Mouse (Mus musculus) embryo, embryonic 9.5 days (tissue): ENCODE data around the gene Atp5j2.
A peak's percentile ranks its signal among the peaks of the same experiment; 100 is the strongest.
"Not testable (repeated sequence)": the region's sequence is repeated elsewhere in the genome, so short reads cannot be mapped to it uniquely, and the experiment has no call there.

ENCODE experiments used
- DNase-seq: peaks from one replicate; pipeline ENCODE4 v3.0.0-alpha.2; 2017; ENCODE audit errors: extremely low spot score

Gene Atp5j2

DNA sequence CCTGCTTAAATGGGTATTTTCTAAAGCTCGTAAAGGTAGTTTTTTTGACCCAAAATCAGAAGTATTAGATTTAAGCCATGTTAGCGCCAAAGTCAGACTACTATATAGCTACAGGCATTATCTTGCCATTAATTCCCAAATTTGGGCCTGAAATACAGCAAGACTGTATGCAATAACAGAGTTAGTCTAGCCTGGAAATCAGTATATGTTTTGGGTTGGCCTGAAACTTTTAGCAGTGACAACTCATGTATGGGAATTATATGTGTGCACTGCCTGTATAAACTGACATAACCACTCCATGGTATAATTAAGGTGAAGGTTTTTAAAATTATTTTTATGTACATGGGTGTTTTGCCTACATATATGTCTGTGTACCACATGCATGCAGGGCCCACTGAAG, at the start of gene Atp5j2:
Gene Atp5j2, minus strand, starts transcription at position 101 of the 400 bp plus-strand sequence.
- no peak for DNase-seq

DNA sequence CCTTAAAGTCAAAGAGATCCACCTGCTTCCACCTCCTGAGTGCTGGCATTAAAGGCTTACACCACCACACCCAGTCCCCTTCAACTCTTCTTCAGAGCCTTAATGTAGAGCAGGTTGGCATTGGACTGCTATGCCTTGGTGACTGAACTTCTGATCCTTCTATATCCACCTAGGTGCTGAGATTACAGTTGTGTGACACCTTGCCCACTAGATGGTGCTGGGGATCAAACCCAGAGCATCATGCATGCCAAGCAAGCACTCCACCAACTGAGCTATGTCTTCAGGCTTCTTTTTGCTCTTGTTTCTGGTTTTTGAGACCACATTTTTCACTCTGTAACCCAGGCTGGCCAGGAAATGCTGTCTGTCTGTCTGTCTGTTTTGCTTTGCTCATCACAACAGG, 42.8 kb upstream of the Atp5j2 start:
- no peak for DNase-seq

- no peak for DNase-seq
Measured at GRCm38 (mm10) chr5:145231893-145232411, 40.1 kb upstream of the Atp5j2 start.

- DNase-seq, result peak; percentile 97
Measured at GRCm38 (mm10) chr5:145231367-145231871, 39.6 kb upstream of the Atp5j2 start, which contains the start of gene Zfp655. Gene Zfp655 (plus strand): TSS chr5:145231715.

DNA sequence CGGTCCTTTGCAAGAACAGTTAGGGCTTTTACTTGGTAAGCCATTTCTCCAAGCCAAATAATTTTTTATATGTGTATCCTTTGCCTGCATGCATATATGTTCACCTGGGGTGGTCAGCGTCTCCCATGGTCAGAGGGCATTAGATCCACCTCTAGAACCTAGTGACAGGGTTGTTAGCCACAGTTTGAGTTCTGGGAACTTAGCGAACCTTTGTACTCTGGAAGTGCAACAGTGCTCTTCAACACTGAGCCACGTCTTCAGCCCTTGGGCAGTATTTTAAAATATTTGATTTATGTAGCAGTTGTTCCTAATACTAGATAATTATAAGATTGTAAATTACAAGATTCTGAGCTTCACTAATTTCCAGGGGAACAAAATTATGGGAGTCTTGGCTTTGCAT, 38.8 kb upstream of the Atp5j2 start:
- no peak for DNase-seq

DNA sequence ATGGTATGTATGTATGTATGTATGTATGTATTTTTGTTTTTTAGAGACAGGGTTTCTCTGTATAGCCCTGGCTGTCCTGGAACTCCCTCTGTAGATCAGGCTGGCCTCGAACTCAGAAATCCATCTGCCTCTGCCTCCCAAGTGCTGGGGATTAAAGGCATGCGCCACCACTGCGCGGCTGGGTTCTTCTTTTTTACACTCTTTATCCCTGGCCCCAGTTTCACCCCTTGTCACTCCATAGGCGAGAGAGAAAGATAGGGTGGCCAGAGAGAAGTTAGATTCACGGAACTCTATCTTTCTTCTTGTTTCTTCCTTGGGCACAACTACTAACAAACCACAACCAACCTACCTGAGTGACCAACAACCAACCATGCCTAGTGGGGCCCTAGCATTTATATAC, 37.4 kb upstream of the Atp5j2 start:
- not testable (repeated sequence) for DNase-seq

DNA sequence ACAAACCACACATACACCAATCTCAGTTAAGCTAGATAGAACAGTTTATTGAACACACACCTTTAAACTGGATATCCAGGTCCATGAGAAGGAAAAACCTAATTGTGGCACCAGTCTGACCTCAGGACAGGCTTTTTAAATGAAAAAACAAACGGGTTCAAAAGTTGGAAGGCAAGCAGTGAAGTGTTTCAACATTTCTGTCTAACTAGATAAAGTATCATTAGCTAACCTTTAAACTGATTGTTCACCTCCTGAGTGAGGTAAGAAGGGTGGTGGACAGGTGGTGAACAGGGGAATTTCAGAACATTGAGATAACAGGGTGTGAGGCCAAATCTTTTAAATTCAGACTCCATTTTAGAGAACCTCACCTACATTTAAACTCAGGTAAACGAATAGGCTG, 34.6 kb upstream of the Atp5j2 start:
- no peak for DNase-seq

DNA sequence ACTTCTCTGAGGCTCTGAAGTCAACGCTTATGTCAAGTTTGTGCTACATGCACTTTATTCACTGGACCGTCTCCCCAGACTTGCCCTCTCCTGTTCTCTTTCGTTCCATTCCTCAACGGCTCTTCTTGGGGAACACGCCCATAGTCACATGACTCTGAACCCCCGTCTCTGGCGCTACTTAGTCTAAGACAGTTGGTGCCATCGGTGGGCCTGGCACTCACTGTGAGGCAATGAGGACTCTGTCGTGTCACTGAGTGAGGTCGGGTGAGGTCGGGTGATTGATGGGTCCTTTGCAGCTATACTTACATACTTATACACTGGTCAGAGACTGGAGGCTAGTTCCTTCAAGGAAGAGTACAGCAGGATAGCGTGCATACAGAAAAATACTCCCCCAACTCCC, 31.5 kb upstream of the Atp5j2 start:
- no peak for DNase-seq

DNA sequence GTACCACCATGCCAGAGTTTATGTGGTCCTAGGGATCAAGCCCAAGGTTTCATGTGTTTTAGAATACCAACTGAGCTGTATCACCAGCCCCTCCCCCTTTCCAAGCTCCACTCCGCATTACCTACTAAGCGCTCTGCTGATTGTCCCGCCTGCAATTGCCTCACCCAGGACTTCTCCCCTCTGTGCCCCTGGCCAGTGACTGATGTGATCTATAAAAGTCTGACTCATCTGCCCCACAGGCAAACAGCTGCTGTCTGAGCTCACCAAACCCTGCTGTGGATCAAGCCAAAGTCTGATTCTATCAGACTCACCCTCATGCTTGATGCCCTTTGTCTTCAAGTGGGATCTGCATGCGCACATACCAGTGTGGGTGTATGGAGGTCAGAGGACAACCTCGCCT, 31.0 kb upstream of the Atp5j2 start:
- no peak for DNase-seq

DNA sequence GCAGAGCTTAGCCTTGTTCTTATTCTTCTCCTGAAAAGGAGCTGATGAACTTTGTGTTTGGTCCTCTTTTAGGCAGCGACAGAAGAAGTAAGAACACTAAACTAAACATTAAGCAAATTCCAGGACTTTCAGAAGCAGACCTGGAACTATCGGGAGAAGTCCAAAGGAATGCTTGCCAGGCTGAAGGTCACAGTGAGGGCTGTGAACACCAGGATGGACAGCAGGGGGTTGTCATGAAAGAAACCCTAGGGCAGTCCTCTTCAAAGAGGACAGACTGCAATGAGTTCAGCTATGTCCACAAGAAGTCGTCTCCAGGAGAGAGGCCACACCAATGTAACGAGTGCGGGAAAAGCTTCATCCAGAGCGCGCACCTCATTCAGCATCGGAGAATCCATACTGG, 28.1 kb upstream of the Atp5j2 start:
- DNase-seq, result no peak

DNA sequence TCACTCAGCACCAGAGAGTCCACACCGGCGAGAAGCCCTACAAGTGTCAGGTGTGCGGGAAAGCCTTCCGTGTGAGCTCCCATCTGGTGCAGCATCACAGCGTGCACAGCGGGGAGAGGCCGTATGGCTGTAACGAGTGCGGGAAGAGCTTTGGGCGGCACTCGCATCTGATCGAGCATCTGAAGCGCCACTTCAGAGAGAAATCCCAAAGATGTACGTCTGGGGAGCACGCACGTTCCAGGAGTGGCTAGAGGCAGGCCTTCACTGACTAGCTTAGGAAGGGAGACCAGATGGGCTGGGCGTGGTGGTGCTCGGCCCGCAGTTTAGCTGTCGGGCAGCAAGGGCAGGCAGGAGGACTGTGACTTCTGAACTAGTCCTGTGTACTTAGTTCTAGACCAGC, 26.8 kb upstream of the Atp5j2 start:
- DNase-seq, result no peak

DNA sequence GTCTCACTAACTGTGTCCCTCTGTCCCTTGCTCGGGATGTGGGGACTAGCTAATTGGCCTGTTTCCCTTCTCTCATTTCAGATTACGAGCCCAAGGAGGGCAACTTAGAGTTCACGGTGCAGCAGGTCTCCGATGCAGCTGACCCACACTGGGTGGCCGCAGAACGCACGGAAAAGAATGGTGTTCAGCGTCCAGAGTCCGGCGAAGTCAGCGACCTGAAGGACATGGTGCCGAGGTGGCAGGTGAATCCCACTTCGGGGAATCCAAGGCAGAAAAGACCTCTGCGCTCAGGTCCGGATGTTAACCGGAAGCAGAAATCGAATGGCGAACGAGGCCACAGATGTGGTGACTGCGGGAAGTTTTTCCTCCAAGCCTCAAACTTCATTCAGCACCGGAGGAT, 26.3 kb upstream of the Atp5j2 start:
- no peak for DNase-seq

DNA sequence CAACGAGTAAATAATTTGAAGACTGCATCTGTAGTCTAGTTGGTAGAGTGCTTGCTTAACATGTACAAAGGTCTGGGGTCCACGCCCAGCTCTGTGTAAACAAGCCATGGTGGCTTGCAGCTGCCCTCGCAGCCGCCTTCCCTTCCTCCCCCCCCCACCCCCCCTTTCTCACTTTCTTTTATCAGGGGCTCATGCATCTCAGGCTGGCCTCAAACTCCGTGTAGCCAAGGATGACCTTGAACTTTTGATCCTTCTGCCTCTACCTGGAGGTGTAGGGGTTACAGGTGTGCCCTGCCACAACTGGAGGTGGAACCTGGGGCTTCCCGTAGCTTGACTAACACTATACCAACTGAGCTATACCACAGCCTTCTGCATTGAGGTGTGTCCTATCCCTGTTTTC, 25.9 kb upstream of the Atp5j2 start:
- DNase-seq, result no peak

DNA sequence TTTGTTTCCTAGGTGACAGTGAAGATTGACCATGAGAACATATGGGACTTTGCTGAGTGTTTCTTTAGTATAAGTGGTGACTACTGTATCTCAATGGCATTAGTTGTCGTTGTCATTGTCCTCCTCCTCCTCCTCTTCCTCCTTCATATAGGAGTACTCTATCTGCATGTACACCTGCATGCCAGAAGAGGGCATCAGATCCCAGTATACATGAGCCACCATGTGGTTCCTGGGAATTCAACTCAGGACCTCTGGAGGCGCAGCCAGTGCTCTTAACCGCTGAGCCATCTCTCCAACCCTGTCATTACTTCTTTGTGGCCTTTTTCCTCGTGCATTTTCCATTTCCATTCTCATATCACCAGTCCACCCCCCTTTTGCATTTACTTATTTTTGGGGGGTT, 22.8 kb upstream of the Atp5j2 start:
- no peak for DNase-seq

DNA sequence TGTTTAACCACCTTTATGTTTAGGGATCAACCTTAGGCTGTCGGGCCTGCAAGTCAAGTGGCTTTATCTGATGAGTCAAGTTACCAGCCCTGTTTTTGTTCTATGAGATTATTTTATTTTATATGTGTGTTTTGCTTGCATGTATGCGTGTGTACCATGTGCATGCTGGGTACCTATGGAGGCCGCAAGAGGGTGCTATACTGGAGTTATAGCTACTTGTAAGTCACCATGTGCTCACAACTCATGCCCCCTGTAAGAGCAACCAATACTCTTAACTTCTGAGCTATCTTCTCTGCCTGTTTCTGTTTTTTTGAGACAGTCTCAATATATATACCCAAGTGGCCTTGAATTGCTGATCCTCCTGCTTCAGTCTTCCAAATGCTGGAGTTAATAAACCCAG, 21.6 kb upstream of the Atp5j2 start:
- no peak for DNase-seq

DNA sequence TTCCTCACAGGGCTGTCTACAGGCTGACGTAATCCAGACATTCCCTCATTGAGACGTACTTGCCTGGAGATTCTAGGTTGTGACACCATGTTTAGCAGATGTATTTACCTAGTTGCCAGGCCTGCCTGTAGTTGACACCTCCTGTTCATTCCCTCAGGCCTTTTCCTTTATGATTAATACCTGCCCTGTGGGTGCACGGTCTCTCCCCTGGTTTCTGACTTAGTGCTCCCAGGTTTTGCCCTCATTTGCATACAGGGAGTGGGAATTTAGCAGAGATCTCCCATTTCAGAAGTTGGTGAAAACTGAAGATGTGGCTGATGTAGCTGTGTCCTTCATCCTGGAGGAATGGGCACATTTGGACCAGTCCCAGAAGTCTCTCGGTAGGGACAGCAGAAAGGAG, 20.4 kb upstream of the Atp5j2 start:
- DNase-seq, result no peak

- no peak for DNase-seq
Measured at GRCm38 (mm10) chr5:145211340-145211739, 19.5 kb upstream of the Atp5j2 start.

DNA sequence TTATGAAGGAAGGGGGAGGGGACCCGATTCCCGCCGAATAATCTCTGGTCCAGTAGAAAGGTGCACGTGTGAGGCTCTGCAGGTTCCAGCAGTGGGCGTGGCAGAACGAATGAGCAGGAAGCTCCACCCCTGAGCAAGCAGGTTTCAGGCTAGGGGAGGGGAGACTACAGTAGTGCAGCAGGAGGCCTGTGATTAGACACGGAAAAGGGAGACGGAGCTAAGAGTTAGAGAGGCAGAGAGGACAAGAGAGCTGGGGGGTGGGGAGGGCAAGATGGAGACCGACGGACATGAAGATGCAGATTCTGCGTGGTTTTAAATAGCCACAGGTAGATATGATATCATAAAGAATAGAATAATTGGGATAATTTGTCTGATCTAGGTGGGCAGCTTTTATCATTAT, 16.5 kb upstream of the Atp5j2 start:
- not testable (repeated sequence) for DNase-seq

GRCm38 (mm10) chr5:145207954-145208353, 16.1 kb upstream of the Atp5j2 start:
- no peak for DNase-seq

GRCm38 (mm10) chr5:145207385-145207784, 15.5 kb upstream of the Atp5j2 start:
- DNase-seq, result no peak

DNA sequence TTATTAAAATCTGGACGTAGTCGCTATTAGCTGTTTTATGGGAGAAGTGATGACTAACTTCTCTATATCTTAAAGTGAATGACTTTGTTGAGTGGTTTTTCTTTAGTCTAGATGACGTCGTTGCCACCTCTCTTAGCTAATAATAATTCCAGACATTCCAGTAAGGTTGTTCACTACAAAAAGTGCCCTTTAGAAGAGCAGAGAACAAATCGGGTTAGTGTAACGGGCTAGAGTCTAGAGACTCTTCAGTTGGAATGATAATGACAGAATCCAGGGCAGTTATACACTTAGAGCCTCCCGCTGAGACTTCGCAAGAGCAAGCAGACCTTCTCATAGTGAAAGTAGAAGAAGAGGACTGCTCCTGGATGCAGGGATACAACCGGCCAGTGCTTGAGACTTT, 13.2 kb upstream of the Atp5j2 start:
- no peak for DNase-seq

GRCm38 (mm10) chr5:145203936-145204691, 12.3 kb upstream of the Atp5j2 start, which contains the start of gene Zkscan5:
Gene Zkscan5 (plus strand): TSS chr5:145204562.
- DNase-seq, result peak; percentile 96

DNA sequence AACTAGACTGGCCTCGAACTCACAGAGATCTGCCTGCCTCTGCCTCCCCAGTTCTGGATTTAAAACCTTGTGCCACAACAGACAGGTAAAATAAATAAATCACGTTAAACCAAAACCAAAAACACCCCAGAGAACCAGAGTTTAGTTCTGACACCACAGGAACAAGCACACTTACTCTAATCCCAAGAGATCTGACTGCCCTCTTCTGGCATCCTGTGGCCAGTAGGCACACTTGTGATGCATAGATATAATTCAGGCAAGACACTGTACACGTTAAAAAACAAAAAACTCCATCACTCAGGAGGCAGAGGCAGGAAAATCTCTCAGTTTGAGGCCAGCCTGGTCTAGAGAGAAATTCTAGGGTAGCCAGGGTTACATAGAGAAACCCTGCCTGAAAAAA, 10.6 kb upstream of the Atp5j2 start:
- no peak for DNase-seq
